In the genomic region with DNA sequence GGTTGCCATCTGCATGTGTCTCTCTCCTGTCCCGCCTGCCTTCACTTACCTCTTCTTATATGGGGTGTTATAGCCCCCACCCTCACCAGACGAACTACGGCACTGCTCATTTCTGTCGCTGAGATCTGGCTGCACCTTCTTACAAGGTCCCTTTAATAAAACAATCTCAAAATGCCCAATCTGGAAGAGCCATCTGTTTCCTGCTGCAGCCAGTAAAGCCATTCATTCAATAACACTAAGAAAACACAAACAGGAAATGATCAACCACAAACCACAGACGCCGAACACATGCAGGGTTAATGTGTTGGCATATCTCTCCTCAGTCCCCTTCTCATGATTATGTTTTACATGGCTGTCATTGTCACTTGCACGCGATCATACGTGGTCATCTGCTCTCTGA, we compare ENCODE assay signal across 14 mouse cellular contexts. TPM values are rescaled to one million over a fixed set of nuclear protein-coding genes. Genes with fewer than 3 reads are reported as not detected.
A peak's percentile ranks its signal among the peaks of the same experiment; 100 is the strongest.
DNase-seq lines count a peak whose midpoint lies in the region; ATAC-seq and TF ChIP-seq lines count a peak whose summit lies in the region.
"Had no signal": no experiment of that assay in that cellular context is flagged by ENCODE, and none has a peak within 500 bp of the region (broad histone marks: within the 10 kb centered on the region; RNA-seq: fewer than 3 reads in every experiment).

No protein-coding gene starts in this region.

- TF ChIP-seq POLR2A in lung, adult 2 months (IDR thresholded peaks at IDR 0.05; ENCODE audit: borderline replicate concordance, extremely low read depth, low read depth, low read length) = no peak
- TF ChIP-seq POLR2A in MEL (IDR thresholded peaks at IDR 0.05; ENCODE audit: control insufficient read depth in 1 of 2, insufficient read depth in 1 of 2, low read depth in 1 of 2, low read length in 2 of 2, poor library complexity in 1 of 2) = no peak
- TF ChIP-seq POLR2A in myocyte (IDR thresholded peaks at IDR 0.05; ENCODE audit: insufficient read length, low read depth) = no peak

- 0 out of 2 replicates have a peak, but pooled peaks cover 5% of the 10 kb centered on the region for H3K4me1 ChIP-seq in lung, embryonic 14.5 days (ENCODE audit: insufficient read depth)
- 0 out of 2 replicates have a peak, but pooled peaks cover 2% of the 10 kb centered on the region for H3K4me1 ChIP-seq in lung, adult 2 months (ENCODE audit: control insufficient read depth, insufficient read depth, low read length)
- H3K4me1 ChIP-seq in MEL (ENCODE audit: control insufficient read depth in 1 of 2, insufficient read depth in 2 of 2, low read length in 2 of 2) = no peaks in the 10 kb centered on the region

- no peak for TF ChIP-seq RAD21 in MEL (IDR thresholded peaks at IDR 0.05; ENCODE audit: low read depth, low read length)

- TF ChIP-seq CTCF in lung, embryonic 14.5 days (IDR thresholded peaks at IDR 0.05; ENCODE audit: low read depth) = no peak
- TF ChIP-seq CTCF in lung, adult 2 months (IDR thresholded peaks at IDR 0.05; ENCODE audit: insufficient read depth, low read length) = no peak
- no peak for TF ChIP-seq CTCF in MEL (IDR thresholded peaks at IDR 0.05 in 2 of 3, conservative IDR thresholded peaks at IDR 0.05 in 1 of 3; ENCODE audit: control insufficient read depth in 1 of 3, insufficient read depth in 1 of 3, low read depth in 2 of 3, low read length in 3 of 3, poor library complexity in 1 of 3, severe bottlenecking in 1 of 3)

- no peak overlapping the region for H3K27ac ChIP-seq in lung, embryonic 14.5 days (ENCODE audit: low read depth)
- H3K27ac ChIP-seq in MEL (ENCODE audit: control insufficient read depth, low read depth, low read length) = no peak overlapping the region

- H3K79me2 ChIP-seq in MEL (ENCODE audit: control insufficient read depth, insufficient read depth, low read length, poor library complexity) (no peaks in the 10 kb centered on the region), myocyte (ENCODE audit: control insufficient read depth, insufficient read depth) (no peaks in the 10 kb centered on the region)

- TF ChIP-seq EP300 in MEL (IDR thresholded peaks at IDR 0.05; ENCODE audit: low read depth in 1 of 2, low read length in 2 of 2) = no peak

- no peaks in the 10 kb centered on the region for H3K9me3 ChIP-seq in lung, embryonic 14.5 days (ENCODE audit: low read depth, low read length)
- no peaks in the 10 kb centered on the region for H3K9me3 ChIP-seq in MEL (replicated peaks; ENCODE audit: insufficient read depth, low read length)

- no peak overlapping the region; the same call in 1 of the 2 replicates for H3K4me2 ChIP-seq in lung, embryonic 14.5 days
- H3K4me2 ChIP-seq in myocyte (ENCODE audit: low read depth) = peak overlapping the region; percentile 42

- H3ac ChIP-seq in myocyte (ENCODE audit: control insufficient read depth, insufficient read length) = no peak overlapping the region

- H3K27me3 ChIP-seq in lung, embryonic 14.5 days (ENCODE audit: insufficient read depth, low read length) = no peaks in the 10 kb centered on the region
- no peaks in the 10 kb centered on the region; a peak in 1 of 4 replicates for H3K27me3 ChIP-seq in MEL (ENCODE audit: control insufficient read depth in 1 of 2, insufficient read depth in 2 of 2, low read length in 2 of 2)
- no peaks in the 10 kb centered on the region for H3K27me3 ChIP-seq in myocyte (ENCODE audit: control insufficient read depth, insufficient read depth, insufficient read length)

- H3K36me3 ChIP-seq in lung, embryonic 14.5 days (ENCODE audit: insufficient read depth) = no peaks in the 10 kb centered on the region
- H3K36me3 ChIP-seq in MEL (ENCODE audit: control insufficient read depth in 1 of 2, insufficient read depth in 2 of 2, low read length in 2 of 2) (no peaks in the 10 kb centered on the region), myocyte (ENCODE audit: control insufficient read depth, insufficient read depth) (no peaks in the 10 kb centered on the region)

- no peak overlapping the region for H3K9ac ChIP-seq in lung, embryonic 14.5 days
- no peak overlapping the region for H3K9ac ChIP-seq in MEL (ENCODE audit: control insufficient read depth, low read depth, low read length, poor library complexity, severe bottlenecking)

- WGBS in lung, embryonic 14.5 days = 31% methylated on average over 9 of the region's 9 CpGs
- 22% methylated on average over 9 of the region's 9 CpGs for WGBS in lung, adult 2 months

- peak; percentile 41 for ATAC-seq in lung, embryonic 14.5 days (ENCODE audit: insufficient read depth)
- ATAC-seq: hindbrain, embryonic 16.5 days had no signal

- H3K4me3 ChIP-seq in lung, embryonic 14.5 days (ENCODE audit: low read depth, low read length) = no peak overlapping the region
- no peak overlapping the region for H3K4me3 ChIP-seq in lung, adult 2 months (replicated peaks; ENCODE audit: extremely low read depth, low read depth, low read length)
- H3K4me3 ChIP-seq in MEL (ENCODE audit: control insufficient read depth in 1 of 2, insufficient read depth in 1 of 2, low read depth in 2 of 2, low read length in 2 of 2) (no peak overlapping the region), myocyte (no peak overlapping the region)

- peak; percentile 59 for DNase-seq in lung, embryonic 14.5 days
- no peak for DNase-seq in lung, adult 2 months
- no peak for DNase-seq in MEL (ENCODE audit: low read depth, low spot score)
- DNase-seq in induced T-regulatory cell, adult 2 months (ENCODE audit: low read depth) = peak; percentile 73
- DNase-seq in ovary, postnatal 10 days (ENCODE audit: low spot score) = no peak
- DNase-seq in layer of hippocampus, adult 11-12 months (ENCODE audit: low spot score) = no peak
- DNase-seq: cerebellum, adult 18-20 months; left cerebral cortex, postnatal 4 days; right cerebral cortex, postnatal 25 days; thymus, postnatal 25 days had no signal

TF ChIP-seq in MEL, 35 proteins besides CTCF, POLR2A, EP300 and RAD21:
- TF ChIP-seq TAL1 (IDR thresholded peaks at IDR 0.05; ENCODE audit: low read length) (peak; percentile 42; the same call in 1 of the 2 replicates), MYB (IDR thresholded peaks at IDR 0.05; ENCODE audit: low read depth, low read length) (no peak)

TF ChIP-seq in myocyte, 11 proteins besides CTCF, POLR2A, EP300 and RAD21:
- TF ChIP-seq REST (IDR thresholded peaks at IDR 0.05; ENCODE audit: insufficient read depth, insufficient read length) = no peak
- TF ChIP-seq MAX (IDR thresholded peaks at IDR 0.05; ENCODE audit: low read depth) = no peak
- no peak for TF ChIP-seq SRF (IDR thresholded peaks at IDR 0.05; ENCODE audit: control insufficient read depth, insufficient read length, low read depth)
- TF ChIP-seq CEBPB (IDR thresholded peaks at IDR 0.05; ENCODE audit: insufficient read depth, poor library complexity, severe bottlenecking) = no peak
- TF ChIP-seq POLR2AphosphoS2 (IDR thresholded peaks at IDR 0.05; ENCODE audit: insufficient read length, low read depth) = no peak
- no peak for TF ChIP-seq TCF3 (IDR thresholded peaks at IDR 0.05; ENCODE audit: insufficient read length, low read depth)
- no peak for TF ChIP-seq USF1 (IDR thresholded peaks at IDR 0.05; ENCODE audit: low read depth)
- TF ChIP-seq MYOG (IDR thresholded peaks at IDR 0.05; ENCODE audit: control insufficient read depth in 1 of 3, insufficient read depth in 1 of 3, insufficient read length in 2 of 3, low read depth in 2 of 3) = no peak

RNA-seq across cellular contexts. Expression of a gene that starts 1.5 kb away (rescaled TPM):
- 0.04 TPM in 1 of 2 replicates, not detected in the other for polyA plus RNA-seq in lung, embryonic 14.5 days (2014; fragmentation: Nextera tagmentation; extraction: Ambion mirVana)
- 0.01 and 0.02 TPM in 2 replicates for polyA plus RNA-seq in lung, adult 2 months (2012; rRNA removed)
- 0.04 and 0.10 TPM in 2 replicates for total RNA-seq in MEL (2012; rRNA removed)
- under 1 TPM in 1 of 2 experiments, not detected in 1; 0.15 TPM for polyA plus RNA-seq in MEL (2012; ENCODE audit: insufficient read depth in 1 of 2, insufficient read length in 2 of 2, low read depth in 1 of 2, low replicate concordance in 2 of 2, missing spikeins in 1 of 2)
- 0.01 TPM for polyA plus RNA-seq in myocyte (2012; fragmentation: generic; extraction: Trizol)
- total RNA-seq: neutrophil, adult 5-6 weeks had no signal
- polyA plus RNA-seq: heart, embryonic 14.5 days had no signal

Comparison
In these comparisons a context has a peak if more than half of its experiments do, and no peak if none do; other contexts are left out.
1. DNase-seq: peak in lung, embryonic 14.5 days (single experiment) and induced T-regulatory cell, adult 2 months (single experiment); none in lung, adult 2 months (single experiment), MEL (single experiment), ovary, postnatal 10 days (single experiment) and layer of hippocampus, adult 11-12 months (single experiment).